Mouse (Mus musculus): ENCODE measurements around the gene Kcnk18. TPM values are rescaled to one million over a fixed set of nuclear protein-coding genes. Genes with fewer than 3 reads are reported as not detected.

The Kcnk18 gene
- total RNA-seq, 2 experiments from 2014 or later = not detected

DNA sequence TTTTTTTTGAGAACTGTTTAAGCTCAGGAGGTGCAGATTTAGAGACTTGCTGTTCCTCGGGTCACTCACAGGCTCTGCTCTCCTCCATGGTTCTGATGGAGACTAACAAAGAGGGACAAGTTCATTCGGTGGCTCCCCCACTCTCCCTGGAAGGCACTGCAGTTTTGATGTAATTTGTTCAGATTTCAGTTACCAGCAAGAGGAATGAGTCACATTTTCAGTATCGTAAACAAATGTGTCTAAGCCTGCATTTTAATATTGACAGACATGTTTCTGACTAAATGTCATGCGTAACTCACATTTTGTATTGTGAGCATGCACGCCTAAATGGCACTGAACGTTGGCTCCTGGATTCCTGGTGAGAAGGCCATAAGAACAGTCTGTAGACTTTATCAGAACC, 46.9 kb downstream of the Kcnk18 start:
- DNase-seq (ENCODE audit: low spot score in 2 of 2) = no peak
- intact Hi-C loops (cut with DNase I) = no loop called here

GRCm38 (mm10) chr19:59267417-59267963, 48.5 kb downstream of the Kcnk18 start:
- intact Hi-C loops (cut with DNase I) = no loop called here
- peak in 1 of 2 experiments; percentile 10 for DNase-seq (ENCODE audit: low spot score in 2 of 2)

- DNase-seq (ENCODE audit: low spot score in 2 of 2) = peak in 1 of 2 experiments; percentile 33
Observed at GRCm38 (mm10) chr19:59273190-59273589, 54.2 kb downstream of the Kcnk18 start.

DNA sequence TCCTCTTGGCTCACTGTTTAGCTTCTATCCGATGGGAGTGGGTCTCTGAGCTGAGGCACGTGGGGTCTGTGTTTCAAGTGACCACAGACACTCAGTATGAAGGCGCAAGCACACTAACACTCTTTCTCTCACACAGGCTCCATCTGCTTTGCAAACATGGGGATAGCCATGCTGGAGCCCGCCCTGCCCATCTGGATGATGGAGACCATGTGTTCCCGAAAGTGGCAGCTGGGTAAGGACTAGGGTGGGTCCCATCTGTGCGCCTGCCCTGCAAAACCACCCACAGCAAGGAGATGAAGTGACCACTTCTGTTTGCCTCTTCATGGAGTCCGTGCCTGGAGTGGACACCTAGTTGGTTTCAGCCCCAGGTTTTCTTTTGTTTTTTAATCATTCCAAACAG, 57.3 kb downstream of the Kcnk18 start:
- intact Hi-C loops (cut with DNase I) = no loop called here
- DNase-seq (ENCODE audit: low spot score in 2 of 2) = no peak

More at GRCm38 (mm10) chr19:59273190-59273589, 54.2 kb downstream of the Kcnk18 start:
- intact Hi-C loops (cut with DNase I) = no loop called here

DNA sequence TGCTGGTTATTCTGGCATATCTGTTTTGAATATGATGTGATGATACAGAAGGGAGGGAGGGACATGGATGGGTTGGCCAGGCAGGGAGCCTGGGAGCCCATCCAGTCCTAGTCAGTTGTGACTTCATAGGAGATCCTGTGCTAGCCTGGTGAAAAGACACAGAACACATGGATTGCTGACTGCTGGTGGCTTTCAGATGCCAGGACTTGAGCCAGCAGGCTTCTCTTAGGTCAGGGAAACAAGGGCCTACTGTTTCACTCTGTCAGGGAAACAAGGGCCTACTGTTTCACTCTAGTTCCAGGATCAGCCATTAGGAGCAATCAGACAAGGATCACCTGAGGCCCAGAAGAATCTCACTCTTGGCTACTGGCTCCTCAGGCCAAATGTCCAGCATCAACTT, 61.8 kb downstream of the Kcnk18 start:
- no peak for DNase-seq (ENCODE audit: low spot score in 2 of 2)
- intact Hi-C loops (cut with DNase I) = no loop called here

GRCm38 (mm10) chr19:59282001-59282400, 63.0 kb downstream of the Kcnk18 start:
- no peak for DNase-seq (ENCODE audit: low spot score in 2 of 2)
- intact Hi-C loops (cut with DNase I) = no loop called here

Other genes with a start within 250 kb of the Kcnk18 start
- 10 to 100 TPM; 18.7 to 19.3 TPM for gene Shtn1, start 143.1 kb upstream of the Kcnk18 start, total RNA-seq (2021)
- gene Vax1, start 49.2 kb upstream of the Kcnk18 start, total RNA-seq (2021) = 1 to 10 TPM; 1.4 to 1.7 TPM
- gene Slc18a2, start 41.7 kb downstream of the Kcnk18 start, total RNA-seq (2021) = under 1 TPM in 1 of 2 experiments, not detected in 1; 0.21 TPM
- 100 to 1,000 TPM; 186 to 191 TPM for gene Rps12-ps3, start 103.1 kb downstream of the Kcnk18 start, total RNA-seq (2021)
- 10 to 100 TPM; 59.8 to 62.3 TPM for gene Pdzd8, start 126.6 kb downstream of the Kcnk18 start, total RNA-seq (2021)
- gene Emx2, start 239.2 kb downstream of the Kcnk18 start, total RNA-seq (2021) = 10 to 100 TPM; 16.1 to 19.2 TPM

Measured in left cerebral cortex, postnatal 25 days (tissue).